Mouse (Mus musculus): ENCODE data around the gene Nrxn3.

Nrxn3 gene

DNA sequence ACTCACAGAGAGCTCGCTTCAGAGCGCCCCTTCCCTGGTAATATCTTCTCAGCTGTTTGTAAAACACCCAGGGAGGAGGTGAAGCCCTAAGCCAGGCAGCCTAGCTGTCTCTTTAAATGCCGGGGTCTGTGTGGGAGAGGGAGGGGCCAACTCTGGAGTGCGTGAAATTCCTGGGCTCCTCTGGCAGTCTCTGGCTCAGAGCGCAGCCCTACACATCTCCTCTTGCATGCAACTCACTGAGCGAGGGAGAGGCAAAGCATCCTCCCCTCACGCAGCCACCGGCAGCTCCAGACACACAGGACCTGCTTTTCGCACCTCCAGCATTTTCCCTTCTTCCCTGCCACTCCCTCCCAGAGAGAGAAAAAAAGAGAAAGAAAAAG, at the start of gene Nrxn3:
TSS of gene Nrxn3 (plus strand) at position 186 of the 380 bp plus-strand sequence.
- peak; percentile 28 for DNase-seq

DNA sequence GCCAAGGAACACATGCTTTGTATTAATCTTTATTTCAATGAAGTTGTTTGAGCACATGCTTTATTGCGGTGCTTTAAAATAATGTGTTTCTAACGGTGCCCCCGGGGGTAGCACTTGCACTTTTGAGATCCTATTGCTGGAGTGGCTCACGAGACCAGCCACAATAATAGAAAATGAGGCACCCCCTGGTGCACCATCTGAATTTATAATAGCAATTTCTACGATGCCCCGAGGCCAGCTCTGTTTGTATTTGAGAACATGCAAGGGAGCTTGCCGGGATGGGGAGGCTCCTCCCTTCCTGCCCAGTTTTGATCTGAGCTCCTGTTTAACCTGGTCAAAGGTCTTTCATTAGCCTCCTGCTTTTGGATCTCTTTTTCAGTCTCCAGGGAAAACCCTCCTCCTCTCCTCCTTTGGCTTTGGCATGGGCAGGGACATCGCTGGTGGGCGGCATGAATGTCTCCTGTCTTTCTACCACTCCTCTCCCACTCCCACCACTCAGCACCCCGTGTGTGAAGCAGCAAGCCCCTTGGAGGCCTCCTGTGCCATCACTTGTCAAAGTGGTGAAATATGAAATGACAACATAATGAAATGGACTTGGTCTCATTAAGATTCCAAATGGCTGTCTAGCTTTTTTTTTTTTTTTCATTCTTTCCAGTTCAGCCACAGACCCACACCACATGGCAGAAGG, 18.4 kb upstream of the Nrxn3 start:
- DNase-seq: peak; percentile 6

DNA sequence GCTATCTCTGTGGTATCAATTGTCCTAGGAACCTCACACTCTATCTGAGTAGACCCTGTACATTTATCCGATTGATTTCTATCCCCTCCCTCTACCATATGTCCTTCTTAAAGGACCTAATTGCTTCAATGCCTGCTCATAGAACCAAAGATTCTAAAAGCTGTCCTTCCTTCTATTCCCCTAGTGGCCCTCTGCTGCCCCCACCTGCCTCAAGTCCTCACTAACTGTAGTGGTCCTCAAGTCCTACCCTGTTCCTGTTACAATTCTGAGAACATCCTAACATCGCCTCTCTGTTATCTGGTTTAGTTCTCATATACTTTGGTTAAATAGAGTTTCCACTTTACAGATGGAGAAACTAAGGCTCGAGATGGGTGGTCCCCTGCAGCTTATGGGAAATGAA, 16.7 kb upstream of the Nrxn3 start:
- peak; percentile 9 for DNase-seq

DNA sequence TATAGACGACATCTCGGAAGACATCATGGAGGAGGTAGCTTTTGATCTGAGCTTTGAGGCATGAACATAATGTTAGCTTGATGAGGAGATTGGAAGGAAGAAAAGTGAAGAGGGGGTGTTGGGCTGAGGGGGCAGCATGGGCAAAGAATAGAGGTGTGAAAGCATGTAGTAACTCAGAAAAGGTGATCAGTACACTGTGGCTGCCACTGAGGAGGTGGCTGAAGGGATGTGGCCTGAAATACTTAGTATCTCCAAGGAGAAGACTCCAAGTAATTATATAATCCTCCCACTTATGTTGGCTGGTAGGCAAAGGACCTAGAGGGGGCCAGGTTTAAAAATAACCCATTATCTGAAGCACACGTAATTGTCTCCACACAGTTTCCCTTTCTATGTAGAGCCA, 14.9 kb upstream of the Nrxn3 start:
- DNase-seq: no peak

DNA sequence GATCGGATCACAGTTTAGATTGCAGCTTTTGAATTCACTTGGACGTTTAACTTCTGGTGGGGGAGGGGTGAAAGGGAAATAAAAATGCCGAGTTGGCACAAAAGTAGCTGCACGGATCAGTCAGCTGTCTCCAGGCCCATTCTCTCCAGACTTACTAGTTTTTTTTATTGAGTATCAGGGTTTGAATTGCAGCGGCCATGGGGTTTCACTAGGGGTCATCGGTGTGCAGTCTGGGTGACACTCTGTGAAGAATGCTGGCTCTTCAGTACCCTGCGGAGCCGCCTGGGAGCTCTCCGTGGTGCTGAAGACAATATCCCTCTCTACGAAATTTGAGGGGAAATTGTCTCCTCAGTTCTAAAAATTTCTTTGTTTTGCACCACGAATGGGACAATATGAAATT, 13.5 kb upstream of the Nrxn3 start:
- peak; percentile 79 for DNase-seq

DNA sequence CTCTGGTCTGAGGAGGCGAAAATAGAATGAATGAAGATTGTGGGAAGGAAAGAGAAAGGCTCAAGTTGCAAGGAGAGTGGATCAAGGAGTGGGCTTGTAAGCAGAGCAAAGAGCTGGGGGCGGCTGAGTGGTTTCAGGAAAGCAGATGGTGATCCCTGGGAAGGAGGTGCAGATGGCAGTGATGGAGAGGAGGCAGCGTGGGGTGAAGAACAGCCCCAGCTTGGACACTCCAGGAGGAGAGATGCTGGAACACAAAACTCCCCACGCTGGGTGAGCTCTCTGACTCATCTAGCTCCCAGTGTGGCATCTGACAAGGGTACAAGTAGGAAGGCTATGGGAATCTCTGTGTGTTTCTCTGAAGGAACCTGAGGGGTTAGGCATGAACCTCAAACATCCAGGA, 9.2 kb upstream of the Nrxn3 start:
- no peak for DNase-seq

DNA sequence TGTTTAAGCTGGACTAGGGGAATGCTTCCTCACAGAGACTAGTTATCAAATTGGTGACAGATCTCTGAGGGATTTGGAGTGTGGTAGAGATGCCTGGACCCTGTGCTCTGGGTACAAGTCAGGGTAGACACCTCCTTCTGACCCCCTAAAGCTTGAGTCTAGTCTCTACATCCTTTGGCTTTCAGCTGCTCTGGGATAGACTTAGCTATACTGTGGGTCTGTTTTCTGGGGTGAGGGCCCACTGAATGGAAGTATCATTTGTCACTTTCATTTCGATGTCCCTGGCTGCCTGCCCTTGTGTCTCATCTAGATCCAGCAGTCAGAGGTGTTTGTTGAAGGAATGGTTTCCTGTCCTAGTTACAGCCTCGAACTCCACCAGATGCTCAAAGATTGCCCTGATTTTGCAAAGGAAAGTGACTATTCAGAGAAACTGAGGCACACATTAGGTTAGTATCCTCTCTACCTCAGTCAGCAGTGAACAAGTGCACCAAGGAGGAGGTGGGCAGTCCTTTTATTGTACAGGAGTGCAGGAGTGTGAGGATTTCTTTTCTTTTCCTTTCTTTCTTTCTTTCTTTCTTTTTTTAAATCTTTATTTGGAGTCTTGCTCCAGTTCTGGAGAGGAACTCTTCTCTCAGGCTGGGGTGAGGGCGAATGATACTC, 515 bp upstream of the Nrxn3 start:
- no peak for DNase-seq

DNA sequence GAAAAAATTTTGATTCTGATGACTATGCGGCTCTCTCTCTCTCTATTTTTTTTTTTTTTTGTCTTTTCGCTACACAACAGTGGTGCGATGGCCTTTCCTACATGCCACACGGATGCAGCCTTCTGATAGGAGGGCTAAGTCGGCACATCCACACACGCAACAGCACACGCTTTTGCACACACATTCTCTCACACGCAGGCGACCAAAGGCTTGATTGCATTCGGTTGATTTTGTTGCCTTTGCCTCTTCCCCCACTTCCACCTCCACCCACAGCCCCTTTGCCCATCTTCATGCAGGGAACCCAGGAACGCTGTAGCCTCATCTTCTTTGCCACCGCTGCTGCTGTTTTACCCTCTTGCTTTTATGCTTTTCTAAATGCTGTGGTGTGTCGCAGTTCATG, 3.6 kb downstream of the Nrxn3 start:
- no peak for DNase-seq

DNA sequence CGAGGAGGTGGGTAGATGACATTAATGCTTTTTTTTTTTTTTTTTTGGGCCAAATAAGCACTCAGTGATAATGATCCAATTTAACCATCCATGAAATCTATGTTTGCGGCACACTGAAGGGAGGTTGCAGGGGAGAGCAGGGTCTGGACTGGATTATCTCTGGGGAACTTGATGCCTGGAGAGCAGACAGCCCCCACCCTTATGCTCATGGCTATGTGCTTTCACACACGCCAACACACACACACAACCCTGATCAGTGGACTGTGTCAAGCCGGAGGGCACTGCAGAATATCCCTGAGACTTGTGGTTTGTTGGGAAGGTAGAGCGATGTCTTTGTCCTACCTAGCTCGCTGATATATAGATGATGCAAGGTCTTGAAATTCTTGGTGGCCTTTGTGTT, 4.1 kb downstream of the Nrxn3 start:
- DNase-seq: no peak

DNA sequence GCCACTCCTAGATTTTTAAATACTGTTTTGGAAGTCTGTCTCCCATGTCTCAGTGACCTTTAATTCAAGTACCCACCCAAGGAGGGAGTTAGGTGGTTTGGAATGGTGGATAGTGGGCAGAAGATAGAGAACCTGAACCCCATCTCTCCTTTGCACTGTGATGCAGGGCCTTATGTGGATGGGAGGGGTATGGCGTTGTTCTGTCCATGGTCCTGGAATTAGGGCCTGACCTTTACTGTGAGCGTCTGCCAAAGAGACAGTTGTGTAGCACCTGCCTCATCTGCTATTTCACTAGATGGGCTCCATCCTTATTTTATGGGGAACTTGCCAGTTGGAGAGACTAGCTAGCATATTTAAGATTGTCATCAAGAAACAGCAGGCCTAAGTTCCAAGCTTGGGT, 8.0 kb downstream of the Nrxn3 start:
- no peak for DNase-seq

DNA sequence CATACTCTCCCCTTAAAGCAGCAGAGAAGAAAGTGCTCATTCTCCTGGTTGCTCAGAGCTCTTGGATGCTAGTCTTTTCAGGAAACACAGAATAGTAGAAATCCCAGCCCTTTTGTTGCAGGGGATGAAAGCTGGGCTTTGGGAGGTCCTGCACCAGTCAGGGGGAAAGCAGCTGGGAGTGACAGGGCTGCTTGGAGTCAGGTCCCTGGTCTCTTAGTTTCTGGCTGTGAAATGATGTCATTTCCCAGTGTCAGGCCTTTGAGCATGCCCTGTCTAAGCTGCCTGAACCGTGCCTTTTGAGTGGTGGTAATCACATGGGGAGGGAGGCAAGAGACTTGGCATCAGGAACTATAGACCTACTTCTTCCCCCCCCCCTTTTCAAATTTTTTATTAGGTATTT, 12.4 kb downstream of the Nrxn3 start:
- DNase-seq: no peak

DNA sequence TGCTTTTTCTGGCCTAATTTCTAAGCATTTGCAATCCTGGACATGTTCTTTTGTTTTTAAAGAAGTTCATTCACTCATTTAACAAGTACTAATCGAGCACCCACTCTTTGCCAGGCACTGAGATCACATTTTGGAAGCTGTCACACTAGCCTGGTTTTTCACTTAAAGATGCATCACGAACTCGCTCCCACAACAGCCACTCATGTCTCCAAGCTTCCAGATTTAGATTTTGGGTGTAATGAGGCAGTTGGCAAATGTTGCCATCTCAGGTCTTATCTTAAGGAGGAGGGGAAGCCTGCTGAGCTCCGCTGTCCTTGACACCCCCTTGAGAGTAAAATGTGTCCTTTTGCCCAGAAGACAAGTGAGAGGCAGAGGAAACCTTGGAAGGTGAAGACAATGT, 14.4 kb downstream of the Nrxn3 start:
- DNase-seq: no peak

DNA sequence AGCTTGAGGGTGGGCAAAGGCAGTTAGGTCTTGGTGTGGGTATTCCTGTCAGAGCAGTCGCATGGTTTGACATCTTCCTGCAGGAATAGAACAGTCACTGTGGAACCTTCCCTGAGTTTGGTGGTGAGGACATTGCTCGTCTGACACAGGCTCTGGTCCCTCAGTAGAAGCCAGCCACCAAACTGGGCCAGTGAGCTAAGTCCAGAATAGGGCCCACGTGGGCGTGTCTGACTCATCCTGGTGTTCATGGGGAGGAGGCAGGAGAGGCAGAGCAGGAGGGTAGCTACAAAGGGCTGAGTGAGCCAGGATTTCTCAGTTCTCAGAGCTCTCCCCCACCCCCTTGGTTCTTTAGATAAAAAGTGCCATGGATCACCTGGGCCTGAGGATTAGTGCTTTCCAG, 15.9 kb downstream of the Nrxn3 start:
- DNase-seq: no peak

DNA sequence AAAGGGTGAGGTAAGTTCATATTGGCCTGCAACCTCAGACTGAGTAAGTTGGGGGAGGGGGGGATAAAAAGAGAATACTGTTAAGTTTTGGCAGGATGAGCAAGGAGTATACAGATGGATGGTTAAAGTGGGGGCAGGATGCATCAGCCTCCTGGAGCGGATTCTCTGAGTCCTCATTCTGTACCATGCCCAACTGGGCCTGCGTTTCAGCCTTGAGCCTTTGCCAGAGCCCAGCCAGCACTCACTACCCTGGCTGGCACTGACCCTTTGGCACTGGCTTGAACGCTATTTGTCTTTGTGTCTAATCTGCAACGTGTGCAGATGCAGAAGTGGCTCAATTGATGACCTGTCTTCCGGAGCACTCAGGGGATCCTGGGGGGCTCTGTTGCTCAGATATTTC, 24.1 kb downstream of the Nrxn3 start:
- no peak for DNase-seq

DNA sequence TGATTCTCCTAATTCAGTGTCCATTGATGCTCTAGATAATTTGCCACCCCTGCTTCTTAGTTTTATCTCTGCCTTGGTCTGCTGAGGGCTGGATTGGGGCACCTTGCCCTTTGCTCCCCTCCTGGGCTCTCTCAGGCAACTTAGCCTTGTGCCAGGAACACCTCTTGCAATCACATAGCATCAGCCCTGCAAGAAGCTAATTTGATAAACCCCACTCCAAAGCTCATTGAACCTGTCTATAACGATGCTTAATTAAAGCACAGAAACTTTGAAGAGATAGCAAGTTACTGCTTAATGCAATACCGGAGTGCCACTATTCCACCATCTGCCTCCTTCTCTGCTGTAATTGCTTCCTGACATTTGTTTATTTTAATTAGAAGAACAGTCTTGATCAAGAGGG, 42.1 kb downstream of the Nrxn3 start:
- no peak for DNase-seq

DNA sequence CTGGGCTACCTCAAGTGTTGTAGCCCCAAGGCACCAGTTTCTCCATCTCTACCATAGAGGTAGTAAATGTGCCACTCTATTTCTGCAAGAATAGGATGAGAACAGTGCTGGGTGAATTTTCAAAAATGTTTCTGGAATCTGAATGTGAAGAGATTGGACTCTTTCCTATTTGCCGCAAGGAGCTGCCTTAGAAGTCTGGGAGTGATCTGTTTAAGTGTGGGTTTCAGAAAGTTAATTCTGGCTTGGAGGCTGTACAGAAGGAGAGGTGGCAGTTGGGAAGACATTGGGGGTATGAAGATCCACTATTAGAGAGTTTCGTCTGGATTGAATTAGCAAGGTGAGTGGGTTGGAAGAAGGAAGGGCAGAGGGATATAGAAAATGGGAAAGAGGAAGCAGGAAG, 52.0 kb downstream of the Nrxn3 start:
- DNase-seq: no peak

DNA sequence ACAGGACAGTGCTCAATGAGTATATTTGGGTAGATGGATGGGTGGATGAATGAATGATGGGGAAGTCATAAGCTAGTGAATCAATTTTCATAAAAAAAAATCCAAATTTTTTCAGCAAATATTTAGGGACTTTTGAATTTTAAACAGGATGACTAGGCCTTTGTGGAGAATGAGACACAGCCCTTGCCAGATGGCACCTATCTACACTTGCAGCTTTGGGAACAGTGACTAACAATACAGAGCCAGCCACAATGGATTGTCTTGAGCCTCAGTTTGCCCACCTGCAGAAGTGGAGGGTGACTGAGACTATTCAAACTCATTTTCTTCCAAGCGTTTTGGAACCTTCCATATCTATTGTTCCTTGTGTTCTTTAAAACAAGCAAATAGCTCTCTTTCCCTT, 55.4 kb downstream of the Nrxn3 start:
- DNase-seq: no peak

DNA sequence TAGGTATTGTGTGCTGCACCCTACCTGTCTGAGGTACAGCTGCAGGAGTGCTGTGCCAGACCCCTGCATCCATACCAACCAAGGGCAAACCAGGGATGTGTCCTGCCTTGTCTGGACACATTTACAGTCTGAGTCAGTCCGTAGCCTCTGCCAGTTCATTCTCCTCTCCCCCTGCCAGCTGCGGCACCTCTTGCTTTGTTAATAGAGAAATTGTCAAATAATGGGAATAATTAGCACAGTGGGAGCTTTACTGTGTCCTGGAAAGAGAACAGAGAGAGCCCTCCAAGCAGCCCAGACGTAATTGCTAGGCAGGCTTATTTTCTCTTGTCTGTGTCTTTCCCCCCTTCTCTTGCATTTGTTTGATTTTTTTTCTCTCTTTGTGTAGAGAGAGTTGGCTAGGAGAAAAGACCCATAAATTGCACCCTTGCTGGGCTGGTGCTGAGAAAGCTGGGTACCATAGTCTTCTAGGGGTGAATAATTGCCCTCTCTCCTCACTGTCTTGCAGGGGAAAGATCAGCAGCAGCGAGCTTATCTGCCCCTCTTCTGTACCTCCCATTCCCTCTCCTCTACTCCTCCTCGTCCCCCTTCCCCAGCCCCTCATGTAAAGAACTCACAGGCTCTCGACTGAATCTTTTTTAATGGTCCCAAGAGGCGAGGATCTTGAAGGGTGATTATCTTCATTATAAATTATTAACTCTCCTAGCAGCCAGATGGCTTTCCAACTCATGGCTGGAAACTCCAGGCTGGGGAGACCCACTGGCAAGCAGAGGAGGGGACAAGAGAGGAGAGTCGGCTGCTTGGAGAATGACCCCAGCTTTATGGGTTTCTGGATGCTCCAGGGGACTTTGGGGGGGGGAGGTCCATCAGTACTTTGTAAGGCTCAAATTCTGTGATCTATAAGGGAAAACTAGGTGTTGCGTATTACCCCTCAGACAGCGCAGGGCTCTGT, 61.8 kb downstream of the Nrxn3 start:
- DNase-seq: no peak

DNA sequence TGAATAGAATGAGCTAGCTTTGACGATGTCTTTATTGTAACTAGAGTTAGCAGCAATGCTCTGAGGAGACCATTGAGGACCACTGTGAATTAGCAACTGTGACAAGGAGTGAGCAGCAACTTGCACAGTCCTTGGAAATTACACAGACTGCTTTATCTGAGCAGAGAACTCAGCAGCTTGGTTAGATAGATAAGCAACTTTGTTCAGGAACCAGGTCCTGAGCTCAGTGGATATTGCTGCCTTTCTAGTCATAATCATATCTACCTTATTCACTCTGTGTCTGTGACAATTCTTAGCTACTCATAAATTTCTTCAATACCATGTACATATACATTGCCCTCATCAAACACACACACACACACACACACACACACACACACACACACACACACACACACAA, 70.6 kb downstream of the Nrxn3 start:
- DNase-seq: no peak

DNA sequence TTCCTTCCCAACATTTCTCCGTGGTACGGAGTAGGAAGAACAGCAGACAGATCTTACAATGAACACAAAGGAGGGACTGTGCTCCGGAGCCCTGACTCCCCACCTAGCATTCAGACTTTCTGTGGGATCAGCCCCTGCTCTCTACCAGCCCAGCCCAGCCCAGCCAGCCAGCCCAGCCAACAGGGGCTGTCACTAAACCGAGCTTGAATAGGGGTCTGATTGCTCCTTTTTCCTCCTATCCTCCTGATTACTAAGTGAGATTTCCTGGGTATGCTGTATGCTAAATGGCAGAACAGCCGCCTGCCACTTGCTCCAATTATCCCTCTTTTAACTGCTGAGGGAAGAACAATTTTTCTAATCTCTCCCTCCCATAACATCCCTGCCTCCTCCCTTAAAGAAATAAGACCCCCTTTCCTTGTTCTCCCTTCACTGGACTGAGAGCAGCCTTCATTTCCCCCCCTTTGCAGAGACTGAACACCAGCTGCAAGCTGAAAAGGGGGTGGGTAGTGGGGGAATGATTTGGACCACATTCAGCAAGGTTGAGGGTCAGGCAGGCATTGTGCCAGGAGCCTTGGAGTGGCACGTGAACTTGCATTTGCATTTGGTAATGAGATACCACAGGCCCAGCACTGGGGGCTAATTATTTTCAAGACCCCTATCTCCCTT, 78.4 kb downstream of the Nrxn3 start:
- DNase-seq: peak; percentile 28

DNA sequence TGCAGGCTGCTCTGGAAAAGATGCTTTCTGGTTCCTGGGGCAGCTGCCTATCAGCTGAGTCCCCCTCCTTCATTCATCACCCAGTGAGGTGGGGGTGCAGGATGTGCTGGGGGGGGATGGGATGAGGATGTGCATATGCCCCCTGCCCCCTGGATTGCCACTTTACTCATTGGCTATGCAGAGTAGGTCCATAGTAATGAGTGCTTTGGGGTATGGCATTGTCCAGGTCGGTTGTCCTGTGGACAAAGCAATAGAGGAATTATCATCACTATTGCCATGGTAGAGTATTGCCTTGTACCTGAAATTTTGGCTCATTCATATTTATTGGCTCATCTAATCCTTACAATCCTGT, 79.0 kb downstream of the Nrxn3 start:
- no peak for DNase-seq

DNA sequence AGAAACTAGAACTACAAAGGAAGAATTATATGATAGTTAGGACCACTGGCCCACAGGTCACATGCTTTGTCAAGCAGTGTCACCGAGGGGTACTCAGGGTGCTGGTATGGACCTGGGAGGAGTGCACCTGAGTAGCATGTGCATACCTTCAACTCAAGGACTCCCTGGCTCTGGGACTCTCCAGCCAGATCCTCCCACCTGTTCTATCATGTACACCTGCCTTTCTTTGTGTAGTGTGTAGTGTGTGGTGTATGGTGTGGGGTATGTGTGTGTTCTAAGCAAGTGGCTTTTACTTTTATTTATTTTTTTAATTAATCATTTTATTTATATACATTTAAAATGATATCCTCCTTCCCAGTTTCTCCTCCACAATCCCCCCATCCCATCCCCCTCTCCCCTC, 86.3 kb downstream of the Nrxn3 start:
- no peak for DNase-seq

DNA sequence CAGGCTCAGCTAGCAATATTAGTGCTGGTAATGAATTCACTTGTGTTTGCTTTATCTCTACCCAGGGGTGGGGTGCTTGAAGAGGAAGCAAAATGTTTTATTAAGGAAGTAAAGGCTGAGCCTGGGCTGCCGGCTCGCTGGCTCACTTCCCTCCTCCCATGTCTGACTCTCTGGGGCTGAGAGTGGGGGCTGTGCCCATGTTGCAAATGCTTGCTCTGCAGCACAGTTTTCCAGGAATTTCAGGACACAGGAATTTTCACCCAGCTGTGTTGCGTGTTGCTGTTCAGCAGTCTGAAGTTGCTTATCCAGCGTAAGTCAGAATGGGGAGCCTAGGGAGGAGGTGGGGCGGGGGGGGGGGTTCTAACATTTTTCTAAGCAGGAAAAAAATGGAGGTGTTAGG, 89.5 kb downstream of the Nrxn3 start:
- peak; percentile 13 for DNase-seq
